Mouse (Mus musculus): ENCODE results near the gene Ccdc141. TPM values are rescaled to one million over a fixed set of nuclear protein-coding genes. Genes with fewer than 3 reads are reported as not detected.

The Ccdc141 gene
- polyA plus RNA-seq, 1 experiment from 2014 or later: 7.1 TPM

DNA sequence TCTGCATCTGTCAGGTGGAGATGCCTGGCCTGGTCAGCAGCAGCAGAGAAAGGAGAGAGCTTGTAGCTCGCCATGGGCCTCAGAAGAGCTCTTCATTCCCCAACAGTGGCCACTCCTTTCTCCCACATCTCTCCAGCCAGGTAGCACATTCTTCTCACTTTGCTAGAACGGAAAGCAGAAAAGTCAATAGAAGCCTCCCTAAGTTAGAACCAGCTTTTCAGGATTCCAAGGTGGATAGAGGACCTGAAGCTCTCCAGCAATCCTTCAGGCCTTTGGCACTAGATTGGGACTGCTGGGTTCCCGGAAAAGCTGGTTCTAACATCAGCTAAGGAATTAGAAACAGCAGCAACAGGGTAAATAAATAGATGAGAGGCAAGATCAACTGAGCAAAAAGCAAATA, 8.3 kb downstream of the Ccdc141 start:
- H3K4me2 ChIP-seq: no peak overlapping the region
- no peak for ATAC-seq (ENCODE audit: low FRiP score)
- WGBS: 80% methylated on average over 3 of the region's 3 CpGs
- H3K4me1 ChIP-seq: no peaks in the 10 kb centered on the region
- no peaks in the 10 kb centered on the region for H3K9me3 ChIP-seq (replicated peaks)
- no peak overlapping the region for H3K4me3 ChIP-seq (replicated peaks)
- H3K9ac ChIP-seq (replicated peaks): no peak overlapping the region
- H3K27me3 ChIP-seq (replicated peaks): no peaks in the 10 kb centered on the region
- no peak overlapping the region for H3K27ac ChIP-seq (replicated peaks)
- no peaks in the 10 kb centered on the region for H3K36me3 ChIP-seq

DNA sequence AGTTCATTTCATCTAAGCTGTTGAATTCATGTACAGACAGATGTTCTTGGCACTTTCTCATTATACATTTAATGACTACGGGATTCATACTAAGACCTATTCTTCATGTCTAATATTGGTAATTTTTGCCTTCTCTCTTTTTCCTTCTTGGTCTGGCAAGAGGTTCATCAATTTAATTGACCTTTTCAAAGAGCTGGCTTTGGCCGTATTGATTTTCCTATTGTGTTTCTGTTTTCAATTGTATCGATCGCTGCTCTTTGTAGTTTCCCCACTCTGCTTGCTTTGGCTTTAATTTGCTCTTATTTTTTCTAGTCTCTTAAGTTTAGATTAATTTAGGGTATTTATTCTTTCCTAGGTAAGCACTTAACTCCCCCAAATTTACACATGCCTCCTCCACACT, 12.9 kb downstream of the Ccdc141 start:
- no peak overlapping the region for H3K27ac ChIP-seq (replicated peaks)
- no peak overlapping the region for H3K4me2 ChIP-seq
- no peaks in the 10 kb centered on the region for H3K27me3 ChIP-seq (replicated peaks)
- H3K9ac ChIP-seq (replicated peaks): no peak overlapping the region
- no peaks in the 10 kb centered on the region for H3K36me3 ChIP-seq
- 92% methylated on average over 4 of the region's 4 CpGs for WGBS
- no peaks in the 10 kb centered on the region for H3K9me3 ChIP-seq (replicated peaks)
- no peaks in the 10 kb centered on the region for H3K4me1 ChIP-seq
- no peak overlapping the region for H3K4me3 ChIP-seq (replicated peaks)
- no peak for ATAC-seq (ENCODE audit: low FRiP score)

DNA sequence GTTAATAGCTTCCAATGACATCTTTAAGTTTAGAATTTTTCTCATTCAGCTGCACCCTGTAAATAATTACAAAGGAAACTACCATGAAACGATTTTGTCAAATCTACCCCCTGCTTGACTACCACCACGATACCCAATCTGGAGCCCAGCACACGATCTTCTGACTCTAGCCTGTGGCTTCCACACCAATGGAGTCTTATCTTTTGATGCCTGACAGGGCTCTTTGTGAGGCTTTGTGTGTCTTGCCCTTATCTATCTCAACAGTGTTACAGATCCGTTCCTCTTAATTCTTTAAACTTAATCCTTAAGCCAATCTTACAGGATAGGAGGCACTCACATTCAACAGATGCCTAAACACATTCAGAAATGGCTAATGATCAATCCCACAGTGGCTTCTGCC, 16.4 kb downstream of the Ccdc141 start:
- no peak overlapping the region for H3K4me3 ChIP-seq (replicated peaks)
- no peaks in the 10 kb centered on the region for H3K9me3 ChIP-seq (replicated peaks)
- ATAC-seq (ENCODE audit: low FRiP score): no peak
- no peak overlapping the region for H3K9ac ChIP-seq (replicated peaks)
- no peak overlapping the region for H3K4me2 ChIP-seq
- no peaks in the 10 kb centered on the region for H3K27me3 ChIP-seq (replicated peaks)
- 82% methylated on average over 4 of the region's 4 CpGs for WGBS
- H3K4me1 ChIP-seq: peaks cover 7% of the 10 kb centered on the region
- H3K36me3 ChIP-seq: no peaks in the 10 kb centered on the region
- no peak overlapping the region for H3K27ac ChIP-seq (replicated peaks)

DNA sequence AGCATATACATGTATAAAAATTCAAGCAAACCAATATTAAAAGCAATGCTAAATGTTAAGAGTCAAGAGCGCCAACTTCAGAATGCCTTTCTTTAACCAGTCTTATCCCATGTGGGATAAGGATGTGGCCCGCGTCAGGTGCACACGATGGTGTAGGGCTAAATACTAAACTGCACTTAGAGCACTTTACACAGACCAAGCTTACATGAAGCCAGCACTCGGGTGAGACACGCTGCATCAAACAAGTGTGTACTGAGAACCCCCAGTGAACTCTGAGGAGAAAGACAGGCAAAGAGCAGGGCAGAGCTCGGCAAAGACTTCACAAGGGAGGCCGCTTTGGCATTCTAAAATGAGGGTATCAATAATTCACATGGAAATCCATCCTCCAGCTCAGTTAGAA, 19.2 kb downstream of the Ccdc141 start:
- Histone ChIP-seq H3K27ac (replicated peaks) (no peak overlapping the region), H3K4me3 (replicated peaks) (no peak overlapping the region), H3K9me3 (replicated peaks) (no peaks in the 10 kb centered on the region), H3K4me2 (no peak overlapping the region), H3K36me3 (no peaks in the 10 kb centered on the region), H3K27me3 (replicated peaks) (no peaks in the 10 kb centered on the region), H3K4me1 (peaks cover 10% of the 10 kb centered on the region), H3K9ac (replicated peaks) (no peak overlapping the region)
- no peak for ATAC-seq (ENCODE audit: low FRiP score)
- 91% methylated on average over 8 of the region's 8 CpGs for WGBS

DNA sequence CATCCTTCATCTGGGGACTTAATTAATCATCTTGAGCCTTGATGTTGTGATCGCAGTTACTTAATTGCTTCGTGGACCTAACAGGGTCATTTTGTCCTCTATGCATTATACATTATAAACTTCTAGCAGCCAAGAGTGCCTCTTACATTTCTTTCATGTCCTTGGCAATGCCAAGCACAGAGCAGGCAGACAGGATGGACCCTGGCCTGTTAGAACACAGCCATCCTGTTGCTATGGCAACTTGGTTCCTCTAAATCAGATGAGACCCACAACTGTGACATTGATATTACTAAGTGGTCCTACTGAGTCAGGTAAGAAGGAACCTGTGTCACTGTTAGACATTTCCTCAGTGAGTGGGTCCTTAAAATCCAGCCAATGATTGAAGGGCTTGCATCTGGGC, 20.9 kb downstream of the Ccdc141 start:
- no peaks in the 10 kb centered on the region for H3K36me3 ChIP-seq
- ATAC-seq (ENCODE audit: low FRiP score): no peak; the same call in 1 of the 2 replicates
- peaks cover 10% of the 10 kb centered on the region for H3K4me1 ChIP-seq
- no peak overlapping the region for H3K4me2 ChIP-seq
- H3K27ac ChIP-seq (replicated peaks): peak overlapping the region; percentile 48; the same call in 1 of the 2 replicates
- H3K4me3 ChIP-seq (replicated peaks): no peak overlapping the region
- no peak overlapping the region for H3K9ac ChIP-seq (replicated peaks)
- no peaks in the 10 kb centered on the region for H3K27me3 ChIP-seq (replicated peaks)
- H3K9me3 ChIP-seq (replicated peaks): no peaks in the 10 kb centered on the region
- 47% methylated on average over 2 of the region's 2 CpGs for WGBS

DNA sequence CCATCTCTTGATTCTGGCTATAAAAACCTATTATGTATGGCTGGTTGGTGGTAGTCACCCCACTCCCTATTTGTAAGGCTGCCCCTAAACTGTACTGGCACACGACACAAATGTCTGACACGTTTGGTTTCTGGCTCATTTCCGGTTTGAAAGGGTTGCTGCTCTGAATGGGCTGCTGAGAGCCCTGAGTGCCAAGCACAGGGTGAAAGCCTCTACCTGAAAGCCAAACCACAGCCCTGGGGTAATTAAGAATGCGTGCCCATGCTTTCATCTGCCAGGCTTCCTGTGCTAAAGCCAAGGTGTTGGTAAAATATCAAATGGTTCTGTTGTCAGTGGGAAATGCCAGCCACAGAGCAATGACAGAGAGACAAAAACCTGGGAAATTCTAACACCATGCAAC, 22.2 kb downstream of the Ccdc141 start:
- no peak for ATAC-seq (ENCODE audit: low FRiP score)
- H3K4me3 ChIP-seq (replicated peaks): no peak overlapping the region
- WGBS: 65% methylated on average over 4 of the region's 4 CpGs
- H3K4me2 ChIP-seq: no peak overlapping the region
- H3K9me3 ChIP-seq (replicated peaks): no peaks in the 10 kb centered on the region
- H3K27ac ChIP-seq (replicated peaks): peak overlapping the region; percentile 11; the same call in 1 of the 2 replicates
- peaks cover 14% of the 10 kb centered on the region for H3K4me1 ChIP-seq
- H3K36me3 ChIP-seq: no peaks in the 10 kb centered on the region
- H3K27me3 ChIP-seq (replicated peaks): no peaks in the 10 kb centered on the region
- H3K9ac ChIP-seq (replicated peaks): no peak overlapping the region

DNA sequence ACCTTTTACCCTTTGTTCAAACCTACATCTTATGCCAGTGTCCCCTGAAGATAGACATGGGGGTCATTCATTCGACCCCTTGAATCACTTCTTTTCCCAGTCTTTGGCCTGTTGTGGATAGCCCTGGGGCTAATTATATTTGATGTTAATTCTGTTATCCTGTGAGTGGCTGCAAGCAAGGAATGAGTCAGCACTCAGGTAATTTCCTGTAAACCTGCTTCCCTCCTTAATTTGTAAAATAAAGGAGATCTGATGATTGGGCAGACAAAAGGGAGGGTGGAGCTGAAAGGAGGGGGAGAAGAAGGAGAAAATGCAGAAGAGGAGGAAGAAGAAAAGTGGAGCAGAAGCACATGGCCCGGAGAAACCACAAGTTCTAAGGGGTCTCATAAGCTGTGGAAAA, 23.5 kb downstream of the Ccdc141 start:
- Histone ChIP-seq H3K4me1 (peaks cover 14% of the 10 kb centered on the region), H3K4me3 (replicated peaks) (no peak overlapping the region), H3K36me3 (no peaks in the 10 kb centered on the region), H3K27ac (replicated peaks) (no peak overlapping the region), H3K4me2 (no peak overlapping the region), H3K27me3 (replicated peaks) (no peaks in the 10 kb centered on the region), H3K9ac (replicated peaks) (no peak overlapping the region), H3K9me3 (replicated peaks) (no peaks in the 10 kb centered on the region)
- ATAC-seq (ENCODE audit: low FRiP score): no peak
- 83% methylated on average over 2 of the region's 2 CpGs for WGBS

DNA sequence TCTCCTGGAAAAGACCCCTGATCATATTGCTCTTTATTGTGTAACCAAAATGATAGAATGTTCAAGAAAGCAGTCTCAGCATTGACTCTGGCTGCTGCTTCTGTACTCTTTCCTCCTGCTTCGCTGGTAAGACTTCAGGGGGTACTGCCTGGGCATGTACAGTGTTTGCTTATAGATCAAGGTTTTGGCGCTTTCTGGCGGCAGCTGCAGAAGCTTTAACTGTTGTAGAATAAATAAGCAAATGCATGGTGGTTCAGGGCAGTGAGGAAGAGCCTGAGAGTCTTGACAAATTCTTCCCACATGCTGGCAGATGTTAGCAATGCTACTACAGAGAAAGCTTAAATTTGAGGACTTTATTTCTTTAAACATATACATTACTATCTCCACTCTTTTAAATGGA, 24.1 kb downstream of the Ccdc141 start:
- no peak overlapping the region for H3K4me3 ChIP-seq (replicated peaks)
- peaks cover 14% of the 10 kb centered on the region for H3K4me1 ChIP-seq
- H3K27ac ChIP-seq (replicated peaks): no peak overlapping the region
- no peak overlapping the region for H3K9ac ChIP-seq (replicated peaks)
- no peaks in the 10 kb centered on the region for H3K36me3 ChIP-seq
- H3K27me3 ChIP-seq (replicated peaks): no peaks in the 10 kb centered on the region
- ATAC-seq (ENCODE audit: low FRiP score): no peak
- H3K4me2 ChIP-seq: no peak overlapping the region
- no peaks in the 10 kb centered on the region for H3K9me3 ChIP-seq (replicated peaks)
- WGBS: 76% methylated on average over 3 of the region's 3 CpGs

DNA sequence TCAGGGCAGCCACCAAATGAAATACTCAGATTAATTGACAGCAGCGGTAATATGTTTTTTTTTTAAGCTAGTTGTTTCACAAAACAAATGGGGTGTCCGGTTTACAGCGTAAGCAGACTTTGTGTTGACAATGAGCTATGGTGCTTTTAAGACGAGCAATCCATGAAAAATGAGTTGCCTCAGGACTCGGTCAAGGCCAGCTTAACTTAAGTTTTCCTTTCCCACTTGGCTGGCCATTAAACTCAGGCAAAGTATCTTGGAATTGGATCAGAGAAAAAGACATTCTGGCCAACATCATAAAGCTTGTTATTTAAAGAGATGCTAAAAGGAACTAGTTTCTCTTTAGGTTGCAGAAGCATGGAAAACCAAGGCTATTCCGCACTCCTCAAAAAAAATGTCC, 26.9 kb downstream of the Ccdc141 start:
- H3K4me2 ChIP-seq: no peak overlapping the region
- H3K27ac ChIP-seq (replicated peaks): no peak overlapping the region
- no peak overlapping the region for H3K4me3 ChIP-seq (replicated peaks)
- H3K9me3 ChIP-seq (replicated peaks): no peaks in the 10 kb centered on the region
- WGBS: 57% methylated on average over 6 of the region's 6 CpGs
- peaks cover 4% of the 10 kb centered on the region for H3K4me1 ChIP-seq
- no peak for ATAC-seq (ENCODE audit: low FRiP score)
- H3K27me3 ChIP-seq (replicated peaks): no peaks in the 10 kb centered on the region
- no peak overlapping the region for H3K9ac ChIP-seq (replicated peaks)
- H3K36me3 ChIP-seq: no peaks in the 10 kb centered on the region

DNA sequence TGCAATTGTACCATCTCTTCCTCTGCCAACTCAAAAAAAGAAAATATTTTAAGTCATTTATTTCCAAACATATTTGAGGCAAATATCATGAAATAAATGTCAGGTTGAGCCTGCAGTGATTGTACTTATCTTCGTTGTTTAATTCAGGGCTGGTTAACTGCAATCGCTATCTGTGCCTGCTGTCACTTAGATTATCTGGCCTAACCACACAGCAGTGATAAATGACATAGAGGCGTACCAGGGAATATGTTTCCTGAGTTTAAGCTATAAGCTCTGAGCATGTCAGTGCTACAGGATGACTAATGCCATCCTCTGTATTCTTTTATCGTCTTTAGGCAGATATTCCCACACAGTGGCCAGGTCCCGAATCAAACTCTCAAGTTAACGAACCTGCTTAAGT, 31.6 kb downstream of the Ccdc141 start:
- WGBS: 90% methylated on average over 6 of the region's 6 CpGs

DNA sequence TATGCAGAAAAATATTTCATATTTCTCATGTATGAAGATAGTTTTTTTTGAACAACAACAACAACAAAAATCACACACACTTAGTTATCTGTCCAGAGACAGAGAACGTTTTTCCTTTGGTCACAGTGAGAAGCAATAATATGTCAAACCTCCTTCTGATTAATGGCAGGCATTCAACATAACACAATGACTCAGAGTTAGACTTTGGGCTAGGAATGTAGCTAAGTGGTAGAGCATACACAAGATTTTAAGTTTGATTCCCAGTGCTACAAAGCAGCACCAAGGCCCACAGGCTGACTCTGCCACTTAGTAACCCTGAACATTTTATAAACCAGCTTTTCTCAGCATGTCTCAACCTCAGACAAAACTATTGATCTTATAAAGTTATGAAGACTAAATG, 35.5 kb downstream of the Ccdc141 start:
- Histone ChIP-seq H3K27me3 (replicated peaks) (no peaks in the 10 kb centered on the region), H3K9ac (replicated peaks) (no peak overlapping the region), H3K4me3 (replicated peaks) (no peak overlapping the region), H3K9me3 (replicated peaks) (no peaks in the 10 kb centered on the region), H3K27ac (replicated peaks) (no peak overlapping the region), H3K4me1 (no peaks in the 10 kb centered on the region), H3K4me2 (no peak overlapping the region), H3K36me3 (no peaks in the 10 kb centered on the region)
- 18% methylated on average over 1 of the region's 1 CpGs for WGBS
- no peak for ATAC-seq (ENCODE audit: low FRiP score)

More for the DNA sequence above, 31.6 kb downstream of the Ccdc141 start:
- Histone ChIP-seq H3K4me2 (no peak overlapping the region), H3K36me3 (no peaks in the 10 kb centered on the region), H3K9ac (replicated peaks) (no peak overlapping the region), H3K4me1 (peaks cover 2% of the 10 kb centered on the region), H3K4me3 (replicated peaks) (no peak overlapping the region), H3K27me3 (replicated peaks) (no peaks in the 10 kb centered on the region), H3K9me3 (replicated peaks) (no peaks in the 10 kb centered on the region), H3K27ac (replicated peaks) (no peak overlapping the region)
- no peak for ATAC-seq (ENCODE audit: low FRiP score)

DNA sequence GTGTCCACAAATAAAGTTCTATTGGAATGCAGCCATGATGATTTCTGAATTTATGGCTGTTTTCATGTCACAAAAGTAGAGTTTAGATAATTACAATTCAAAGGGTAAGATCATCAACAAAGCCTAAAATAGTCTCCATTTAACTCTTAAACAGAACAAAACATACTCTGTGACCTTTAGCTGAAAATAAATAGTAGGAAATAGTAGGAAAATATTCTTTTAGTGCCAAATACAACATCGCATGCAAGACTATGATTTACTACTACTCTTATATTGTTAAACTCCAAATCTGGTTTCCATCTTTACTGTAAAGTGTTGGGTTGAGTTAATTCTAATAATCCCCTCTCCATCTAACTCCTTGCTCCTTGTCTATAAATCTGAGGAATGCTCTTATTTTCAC, 37.0 kb downstream of the Ccdc141 start:
- Histone ChIP-seq H3K4me1 (no peaks in the 10 kb centered on the region), H3K27me3 (replicated peaks) (no peaks in the 10 kb centered on the region), H3K9me3 (replicated peaks) (no peaks in the 10 kb centered on the region), H3K27ac (replicated peaks) (no peak overlapping the region), H3K4me3 (replicated peaks) (no peak overlapping the region), H3K4me2 (no peak overlapping the region), H3K9ac (replicated peaks) (no peak overlapping the region), H3K36me3 (no peaks in the 10 kb centered on the region)
- 91% methylated on average over 1 of the region's 1 CpGs for WGBS
- ATAC-seq (ENCODE audit: low FRiP score): no peak

DNA sequence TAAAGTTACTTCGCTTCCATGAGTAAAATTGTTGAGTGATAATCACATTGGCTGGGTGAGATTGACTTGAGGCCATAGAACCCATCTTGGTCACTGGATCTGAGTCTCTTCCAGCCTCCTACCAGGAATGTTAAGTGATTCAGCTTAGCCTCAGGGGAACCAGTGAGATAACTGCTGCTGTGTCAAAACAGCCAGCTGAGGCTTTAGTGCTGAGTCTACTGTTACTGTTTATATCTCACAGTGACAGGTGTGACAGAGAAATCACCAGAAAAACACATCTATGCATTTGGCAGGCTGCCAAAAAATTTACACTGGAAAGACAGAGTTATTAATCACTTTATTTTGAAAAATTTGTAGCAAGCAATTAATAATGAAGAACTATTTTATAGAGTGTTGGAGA, 43.5 kb downstream of the Ccdc141 start:
- no peak overlapping the region for H3K4me2 ChIP-seq
- no peaks in the 10 kb centered on the region for H3K9me3 ChIP-seq (replicated peaks)
- no peaks in the 10 kb centered on the region for H3K36me3 ChIP-seq
- no peak for ATAC-seq (ENCODE audit: low FRiP score)
- no peak overlapping the region for H3K27ac ChIP-seq (replicated peaks)
- H3K4me1 ChIP-seq: no peaks in the 10 kb centered on the region
- 95% methylated on average over 1 of the region's 1 CpGs for WGBS
- no peaks in the 10 kb centered on the region for H3K27me3 ChIP-seq (replicated peaks)
- no peak overlapping the region for H3K9ac ChIP-seq (replicated peaks)
- H3K4me3 ChIP-seq (replicated peaks): no peak overlapping the region

Data from neural tube, embryonic 15.5 days (tissue).